Mouse (Mus musculus) thymus, postnatal 4 days (tissue): Measurements from ENCODE around the gene Vat1l.

Experiments
- DNase-seq: peaks from one replicate; pipeline ENCODE4 v3.0.0; 2021

Gene Vat1l

GRCm38 (mm10) chr8:114401679-114402078, 196.3 kb downstream of the Vat1l start:
- no peak for DNase-seq

- no peak for DNase-seq
Measured at GRCm38 (mm10) chr8:114411421-114411820, 206.0 kb downstream of the Vat1l start.

GRCm38 (mm10) chr8:114417786-114418185, 212.4 kb downstream of the Vat1l start, which contains the start of gene Clec3a:
TSS of gene Clec3a (plus strand) at chr8:114418086.
- no peak for DNase-seq

- no peak for DNase-seq
Measured at GRCm38 (mm10) chr8:114418486-114418885, 213.1 kb downstream of the Vat1l start.

GRCm38 (mm10) chr8:114418904-114419303, 213.5 kb downstream of the Vat1l start:
- DNase-seq, result no peak

- no peak for DNase-seq
Measured at GRCm38 (mm10) chr8:114421544-114421943, 216.1 kb downstream of the Vat1l start.
